ENCODE assay signal across 21 mouse cellular contexts in the genomic region with DNA sequence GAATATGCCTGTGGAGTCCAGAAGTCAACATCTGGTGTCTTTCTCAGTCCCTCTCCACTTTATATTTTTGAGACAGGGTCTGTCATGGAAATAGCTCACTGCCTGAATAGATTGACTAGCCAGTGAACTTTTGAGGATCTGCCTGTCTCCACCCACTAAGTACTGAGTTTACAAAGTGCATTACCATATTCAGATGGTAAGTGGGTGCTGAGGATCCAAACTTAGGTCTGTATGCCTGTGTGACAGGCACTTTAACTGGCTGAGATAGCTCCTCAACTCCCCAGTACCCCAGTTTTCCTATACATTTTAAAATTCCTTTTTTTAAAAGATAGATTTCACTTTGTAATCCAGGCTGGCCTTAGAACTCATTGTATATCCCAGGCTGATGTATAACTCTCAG. TPM values are rescaled to one million over a fixed set of nuclear protein-coding genes. Genes with fewer than 3 reads are reported as not detected.
"Had no signal": no experiment of that assay in that cellular context is flagged by ENCODE, and none has a peak within 500 bp of the region (broad histone marks: within the 10 kb centered on the region; RNA-seq: fewer than 3 reads in every experiment).

No protein-coding gene starts in this region.

- H3K4me1 ChIP-seq: lung, embryonic 15.5 days; midbrain, embryonic 13.5 days; midbrain, embryonic 15.5 days; neural tube, embryonic 13.5 days; neural tube, embryonic 15.5 days had no signal

- H3K27ac ChIP-seq: lung, embryonic 15.5 days; macrophage; midbrain, embryonic 13.5 days; midbrain, embryonic 15.5 days; neural tube, embryonic 13.5 days; neural tube, embryonic 15.5 days had no signal

- H3K4me3 ChIP-seq: lung, embryonic 15.5 days; megakaryocyte, embryonic 14.5 days; midbrain, embryonic 13.5 days; midbrain, embryonic 15.5 days; myocyte; neural tube, embryonic 13.5 days; neural tube, embryonic 15.5 days had no signal

- DNase-seq: liver, postnatal 0 days; lung, adult 2 months; lung, postnatal 14 days; lung, postnatal 36 days; retina, postnatal 1 day; right cerebral cortex, adult 18-20 months; right cerebral cortex, postnatal 25 days; right cerebral cortex, postnatal 4 days; spleen, adult 18-20 months; thymus, adult 18-20 months; thymus, postnatal 14 days; thymus, postnatal 4 days had no signal

RNA-seq across cellular contexts. Expression of a gene that starts 35.5 kb away (rescaled TPM):
- total RNA-seq: megakaryocyte progenitor cell, adult 5-6 weeks had no signal
